9 mouse cellular contexts compared by ENCODE assay signal in the genomic region with DNA sequence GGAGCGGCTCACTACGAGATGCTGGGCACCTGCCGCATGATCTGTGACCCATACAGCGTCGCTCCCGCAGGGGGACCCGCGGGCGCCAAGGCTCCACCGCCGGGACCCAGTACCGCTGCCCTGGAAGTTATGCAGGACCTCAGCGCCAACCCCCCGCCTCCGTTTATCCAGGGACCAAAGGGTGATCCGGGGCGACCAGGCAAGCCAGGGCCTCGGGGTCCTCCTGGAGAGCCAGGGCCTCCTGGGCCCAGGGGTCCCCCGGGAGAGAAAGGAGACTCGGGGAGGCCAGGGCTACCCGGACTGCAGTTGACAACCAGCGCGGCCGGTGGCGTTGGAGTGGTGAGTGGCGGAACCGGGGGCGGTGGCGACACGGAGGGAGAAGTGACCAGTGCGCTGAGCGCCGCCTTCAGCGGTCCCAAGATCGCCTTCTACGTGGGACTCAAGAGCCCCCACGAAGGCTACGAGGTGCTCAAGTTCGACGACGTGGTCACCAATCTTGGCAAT. TPM values are rescaled to one million over a fixed set of nuclear protein-coding genes. Genes with fewer than 3 reads are reported as not detected.
A peak's percentile ranks its signal among the peaks of the same experiment; 100 is the strongest.
DNase-seq lines count a peak whose midpoint lies in the region; ATAC-seq lines count a peak whose summit lies in the region.
"Had no signal": no experiment of that assay in that cellular context is flagged by ENCODE, and none has a peak within 500 bp of the region (broad histone marks: within the 10 kb centered on the region; RNA-seq: fewer than 3 reads in every experiment).

No protein-coding gene starts in this region.

- no peak overlapping the region for H3K9ac ChIP-seq in heart, embryonic 13.5 days
- 0 out of 2 replicates have a peak overlapping the region, but pooled peaks have one; percentile 30 for H3K9ac ChIP-seq in forebrain, embryonic 15.5 days (replicated peaks)

- peaks cover 100% of the 10 kb centered on the region for H3K27me3 ChIP-seq in heart, embryonic 13.5 days (replicated peaks)
- peaks cover 84% of the 10 kb centered on the region for H3K27me3 ChIP-seq in forebrain, embryonic 15.5 days
- peaks cover 99% of the 10 kb centered on the region for H3K27me3 ChIP-seq in midbrain, embryonic 10.5 days (ENCODE audit: low read depth, poor library complexity, severe bottlenecking)

- H3K36me3 ChIP-seq in heart, embryonic 13.5 days = no peaks in the 10 kb centered on the region
- no peaks in the 10 kb centered on the region for H3K36me3 ChIP-seq in forebrain, embryonic 15.5 days
- no peaks in the 10 kb centered on the region for H3K36me3 ChIP-seq in midbrain, embryonic 10.5 days

- ATAC-seq in heart, embryonic 13.5 days (ENCODE audit: extremely low read depth, insufficient number of reproducible peaks, low FRiP score, low TSS enrichment) = no peak
- no peak for ATAC-seq in forebrain, embryonic 15.5 days (replicated peaks)

- peaks cover 26% of the 10 kb centered on the region for H3K4me1 ChIP-seq in heart, embryonic 13.5 days
- peaks cover 29% of the 10 kb centered on the region for H3K4me1 ChIP-seq in forebrain, embryonic 15.5 days
- H3K4me1 ChIP-seq in midbrain, embryonic 10.5 days = peaks cover 39% of the 10 kb centered on the region

- no peak overlapping the region for H3K27ac ChIP-seq in heart, embryonic 13.5 days (replicated peaks)
- H3K27ac ChIP-seq in forebrain, embryonic 15.5 days (replicated peaks) = no peak overlapping the region
- no peak overlapping the region for H3K27ac ChIP-seq in midbrain, embryonic 10.5 days (replicated peaks)

- peak overlapping the region; percentile 67 for H3K4me2 ChIP-seq in heart, embryonic 13.5 days
- H3K4me2 ChIP-seq in forebrain, embryonic 15.5 days (replicated peaks) = peak overlapping the region; percentile 76

- no peaks in the 10 kb centered on the region for H3K9me3 ChIP-seq in heart, embryonic 13.5 days
- no peaks in the 10 kb centered on the region for H3K9me3 ChIP-seq in forebrain, embryonic 15.5 days
- H3K9me3 ChIP-seq in midbrain, embryonic 10.5 days (replicated peaks) = no peaks in the 10 kb centered on the region

- no peak for DNase-seq in heart, adult 18-20 months
- peak; percentile 32 for DNase-seq in ZHBTc4 (ENCODE audit: low read depth, low spot score)
- peak; percentile 43 for DNase-seq in midbrain, embryonic 10.5 days (ENCODE audit: low spot score)
- DNase-seq in layer of hippocampus, postnatal 36 days = no peak
- DNase-seq in left cerebral cortex, adult 9 months (ENCODE audit: low spot score in 2 of 2) = no peak
- DNase-seq in right cerebral cortex, postnatal 25 days = no peak

- peak overlapping the region; percentile 50 for H3K4me3 ChIP-seq in heart, embryonic 13.5 days
- peak overlapping the region; percentile 43 for H3K4me3 ChIP-seq in forebrain, embryonic 15.5 days
- peak overlapping the region; percentile 53 for H3K4me3 ChIP-seq in midbrain, embryonic 10.5 days

- under 1% methylated on average over 41 of the region's 41 CpGs for WGBS in heart, embryonic 13.5 days
- under 1% methylated on average over 41 of the region's 41 CpGs for WGBS in forebrain, embryonic 15.5 days
- 2% methylated on average over 41 of the region's 41 CpGs for WGBS in midbrain, embryonic 10.5 days

RNA-seq across cellular contexts. Expression of a gene that starts 0.8 kb away (rescaled TPM):
- polyA plus RNA-seq in heart, embryonic 13.5 days (2015; fragmentation: Nextera tagmentation; extraction: Ambion mirVana) = not detected in 2 replicates
- not detected for total RNA-seq in heart, adult 18-20 months (2021)
- 1.2 and 1.3 TPM in 2 replicates for polyA plus RNA-seq in forebrain, embryonic 15.5 days (2015; fragmentation: Nextera tagmentation; extraction: Ambion mirVana)
- 0.19 and 1.0 TPM in 2 replicates for polyA plus RNA-seq in midbrain, embryonic 10.5 days (2016; fragmentation: Nextera tagmentation; extraction: Ambion mirVana)
- total RNA-seq in layer of hippocampus, postnatal 36 days (2021) = 10 to 100 TPM; 81.1 to 88.7 TPM
- total RNA-seq: common myeloid progenitor, adult 5-6 weeks had no signal

Comparison
In these comparisons a context has a peak if more than half of its experiments do, and no peak if none do; other contexts are left out.
1. DNase-seq: peak in ZHBTc4 (single experiment) and midbrain, embryonic 10.5 days (single experiment); none in heart, adult 18-20 months (0 of 2), layer of hippocampus, postnatal 36 days (0 of 2), left cerebral cortex, adult 9 months (0 of 2) and right cerebral cortex, postnatal 25 days (single experiment).
2. Peak in every context shown above with its lines, with median percentiles within 50 percentile points of each other: H3K4me3 ChIP-seq.